Mouse (Mus musculus) myocyte (in vitro differentiated cells): ENCODE results near the gene Fam209.

ENCODE experiments used
- CEBPB ChIP-seq: IDR thresholded peaks from 2 replicates; pipeline ENCODE4 v1.6.1; 2011; ENCODE audit warnings: mild to moderate bottlenecking, moderate library complexity; ENCODE audit not compliant: poor library complexity, insufficient read depth, severe bottlenecking
- E2F4 ChIP-seq: IDR thresholded peaks from one replicate; pipeline ENCODE4 v1.6.1; 2011; ENCODE audit warnings: mild to moderate bottlenecking, control low read depth, moderate library complexity; ENCODE audit not compliant: insufficient read depth
- MAX ChIP-seq: IDR thresholded peaks from one replicate; pipeline ENCODE4 v1.6.1; 2011; ENCODE audit warnings: low read depth, mild to moderate bottlenecking, control low read depth
- MYOD1 ChIP-seq, 3 experiments: IDR thresholded peaks; one replicate each; pipeline ENCODE4 v1.6.1; 2011; ENCODE audit warnings: control low read depth in 2 of 3, low read depth in 2 of 3, mild to moderate bottlenecking in 2 of 3, moderate library complexity in 1 of 3; ENCODE audit not compliant: insufficient read length in 2 of 3, control insufficient read depth in 1 of 3
- MYOG ChIP-seq, 3 experiments: IDR thresholded peaks; one replicate each; pipeline ENCODE4 v1.6.1; 2011; ENCODE audit warnings: control low read depth in 2 of 3, low read depth in 2 of 3, mild to moderate bottlenecking in 2 of 3; ENCODE audit not compliant: insufficient read length in 2 of 3, control insufficient read depth in 1 of 3, insufficient read depth in 1 of 3
- POLR2A ChIP-seq: IDR thresholded peaks from one replicate; pipeline ENCODE4 v1.6.1; 2011; ENCODE audit warnings: low read depth, mild to moderate bottlenecking, control low read depth, moderate library complexity; ENCODE audit not compliant: insufficient read length
- POLR2AphosphoS2 ChIP-seq: IDR thresholded peaks from one replicate; pipeline ENCODE4 v1.6.1; 2011; ENCODE audit warnings: low read depth, control low read depth; ENCODE audit not compliant: insufficient read length
- SRF ChIP-seq: IDR thresholded peaks from one replicate; pipeline ENCODE4 v1.6.1; 2011; ENCODE audit warnings: low read depth; ENCODE audit not compliant: control insufficient read depth, insufficient read length
- TCF12 ChIP-seq: IDR thresholded peaks from one replicate; pipeline ENCODE4 v1.6.1; 2011; ENCODE audit warnings: mild to moderate bottlenecking, control low read depth; ENCODE audit not compliant: poor library complexity, insufficient read depth, severe bottlenecking
- TCF3 ChIP-seq: IDR thresholded peaks from one replicate; pipeline ENCODE4 v1.6.1; 2011; ENCODE audit warnings: low read depth, control low read depth; ENCODE audit not compliant: insufficient read length
- USF1 ChIP-seq: IDR thresholded peaks from one replicate; pipeline ENCODE4 v1.6.1; 2011; ENCODE audit warnings: low read depth, mild to moderate bottlenecking, control low read depth, moderate library complexity

- TF ChIP-seq POLR2A, result peak; percentile 65
- TF ChIP-seq MAX, result no peak
- TF ChIP-seq E2F4, result no peak
- no peak for TF ChIP-seq MYOG (IDR thresholded peaks at IDR 0.05; ENCODE audit: control insufficient read depth in 1 of 3, insufficient read depth in 1 of 3, insufficient read length in 2 of 3, low read depth in 2 of 3)
- no peak for TF ChIP-seq TCF12
- TF ChIP-seq TCF3, result no peak
- TF ChIP-seq POLR2AphosphoS2, result peak; percentile 77
- TF ChIP-seq USF1, result no peak
- TF ChIP-seq CEBPB, result no peak
- TF ChIP-seq SRF, result peak; percentile 89
- TF ChIP-seq MYOD1 (IDR thresholded peaks at IDR 0.05; ENCODE audit: control insufficient read depth in 1 of 3, insufficient read length in 2 of 3, low read depth in 2 of 3), result no peak
Measured at GRCm38 (mm10) chr2:172439843-172440639, 32.3 kb upstream of the Fam209 start, which contains the start of gene Rtf2.
